Mouse (Mus musculus) CD4-positive, CD25-positive, alpha-beta regulatory T cell, adult 2 months (primary cell): ENCODE results near the gene Spata7.
"Not testable (repeated sequence)": the region's sequence is repeated elsewhere in the genome, so short reads cannot be mapped to it uniquely, and the experiment has no call there.

Experiments
- DNase-seq: peaks from one replicate; pipeline ENCODE4 v3.0.0-alpha.2; 2012; ENCODE audit warnings: low read depth, low spot score

Spata7 gene

DNA sequence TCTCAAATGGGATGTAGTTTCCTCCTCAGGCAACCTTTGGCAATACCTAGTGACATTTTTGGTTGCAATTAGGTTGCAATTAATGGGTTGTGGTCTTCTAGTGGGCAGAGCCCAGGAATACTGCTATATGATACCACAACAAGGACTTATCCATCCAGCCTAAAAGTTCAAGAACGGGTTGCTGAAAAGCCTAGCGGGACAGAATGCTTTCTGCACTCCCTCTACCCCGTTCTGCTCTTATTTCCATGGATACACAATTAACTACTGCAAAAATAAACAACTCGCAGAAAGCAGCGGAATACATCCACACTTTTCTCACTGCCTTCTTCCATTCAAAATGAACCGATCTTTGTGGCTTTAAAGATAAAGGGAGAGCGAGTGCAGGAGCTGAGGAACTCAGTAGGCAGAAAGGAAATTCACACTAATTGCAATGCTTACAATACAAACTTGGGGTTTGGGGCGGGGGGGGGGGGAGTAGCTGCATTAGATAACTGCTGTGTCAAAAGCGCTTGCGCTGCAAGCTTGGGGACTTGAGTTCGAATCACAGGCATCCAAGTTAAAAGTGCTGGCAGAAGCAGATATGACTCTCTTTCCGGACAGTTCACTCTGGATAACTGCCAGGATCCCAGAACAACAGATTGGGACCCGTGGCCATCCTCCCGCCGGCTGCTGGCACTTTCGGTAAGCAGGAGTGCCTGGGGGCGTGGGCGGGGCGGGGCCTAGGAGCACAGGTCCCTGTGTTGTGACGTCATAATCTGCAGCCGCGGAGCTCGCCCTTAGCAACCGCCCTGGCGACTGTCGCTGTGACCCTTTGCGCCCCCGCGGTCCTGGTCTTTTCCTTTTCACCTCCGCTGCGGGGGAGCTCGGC is at the start of gene Spata7:
Gene Spata7, plus strand, starts transcription at position 766 of the 868 bp plus-strand sequence.
- DNase-seq: peak; percentile 83

DNA sequence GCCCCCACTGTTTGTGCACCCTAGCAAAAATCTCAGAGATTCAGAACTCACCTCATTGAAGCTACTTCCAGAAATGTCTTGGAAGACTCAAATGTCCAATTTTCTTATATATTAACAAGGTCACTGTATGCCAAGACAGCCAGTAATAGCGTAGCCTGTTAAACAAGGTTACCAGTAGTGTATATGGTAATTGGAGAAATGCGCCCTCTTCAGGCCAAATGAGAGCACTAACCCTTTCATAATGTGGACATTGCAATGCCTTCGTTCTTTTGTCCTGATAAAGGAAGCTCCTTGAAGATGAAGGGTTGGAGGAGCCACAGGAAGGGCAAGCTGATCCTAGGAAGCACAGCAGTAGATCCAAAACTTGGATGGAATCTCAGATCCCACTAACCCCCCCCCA is 42.7 kb upstream of the Spata7 start:
- DNase-seq: peak; percentile 31

DNA sequence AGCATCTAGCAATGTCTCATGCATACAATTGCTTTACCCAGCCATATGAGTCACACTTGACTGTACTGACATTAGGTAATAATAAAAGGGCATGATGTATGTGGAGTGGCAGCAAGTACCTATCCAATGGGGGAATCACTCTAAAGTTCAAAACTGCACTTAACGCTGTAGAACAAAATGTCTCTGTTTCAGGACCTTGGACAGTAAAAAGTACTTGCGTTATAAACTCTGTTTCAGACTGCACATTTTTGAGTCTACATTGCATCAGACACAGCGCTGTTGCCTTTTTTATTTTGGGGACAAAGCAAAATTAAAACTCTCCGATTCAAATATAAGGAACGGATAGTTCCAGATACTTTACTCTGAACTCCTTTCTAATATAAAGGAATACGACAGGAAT is 39.4 kb upstream of the Spata7 start:
- DNase-seq: no peak

DNA sequence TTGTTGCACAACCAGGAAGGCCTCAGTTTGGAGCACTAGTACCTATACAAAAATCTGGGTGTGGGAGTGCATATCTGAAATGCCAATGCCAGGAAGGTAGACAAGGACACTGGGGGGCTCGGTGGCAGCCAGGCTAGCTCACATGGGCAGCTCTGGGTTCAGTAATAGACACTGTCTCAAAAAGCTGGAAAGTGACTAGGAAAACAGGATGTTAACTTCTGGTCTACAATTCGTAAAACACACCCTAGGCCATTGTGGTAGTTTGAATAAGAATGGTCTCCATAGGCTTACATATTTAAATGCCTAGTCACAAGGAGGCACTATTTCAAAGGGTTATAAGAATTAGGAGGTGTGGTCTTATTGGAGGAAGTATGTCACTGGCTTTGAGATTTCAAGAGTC is 36.9 kb upstream of the Spata7 start:
- no peak for DNase-seq

DNA sequence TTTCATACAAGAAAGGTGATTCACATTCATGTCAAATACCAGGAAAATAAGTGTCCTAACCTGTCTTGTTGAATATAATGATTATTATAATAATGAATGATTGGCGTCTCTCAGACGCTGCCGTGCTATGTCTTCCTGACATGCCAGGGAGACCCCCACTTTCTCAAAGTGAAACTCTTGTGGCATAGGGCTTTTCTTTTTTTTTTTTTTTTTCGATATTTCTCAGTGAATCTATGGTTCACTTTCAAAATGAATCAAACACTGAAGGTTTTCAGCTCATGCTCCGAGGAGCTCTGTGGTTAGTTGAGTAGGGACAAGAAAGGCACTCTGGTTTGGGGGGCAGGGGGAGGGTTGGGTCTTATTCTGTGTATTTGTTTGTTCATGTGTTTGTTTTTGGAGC is 27.1 kb upstream of the Spata7 start:
- DNase-seq: peak; percentile 47

DNA sequence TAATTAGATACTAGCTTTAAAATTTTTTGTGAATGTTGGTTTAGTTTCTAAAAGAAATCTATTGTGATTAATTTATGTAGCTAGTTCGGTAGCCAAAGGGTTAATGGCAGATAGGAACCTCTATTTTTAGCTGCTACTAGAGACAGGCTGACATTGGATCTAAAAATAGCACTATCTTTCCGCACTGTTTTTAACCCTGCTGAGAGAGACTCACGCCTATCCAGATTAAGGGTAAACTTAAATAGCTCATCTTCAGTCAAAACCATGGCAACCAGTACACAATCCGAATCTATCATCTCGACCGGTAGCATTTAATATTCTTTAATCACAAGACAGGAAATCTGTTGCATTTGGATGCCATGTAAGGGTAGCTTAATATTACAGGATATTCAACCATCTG is 25.8 kb upstream of the Spata7 start:
- DNase-seq: peak; percentile 41

DNA sequence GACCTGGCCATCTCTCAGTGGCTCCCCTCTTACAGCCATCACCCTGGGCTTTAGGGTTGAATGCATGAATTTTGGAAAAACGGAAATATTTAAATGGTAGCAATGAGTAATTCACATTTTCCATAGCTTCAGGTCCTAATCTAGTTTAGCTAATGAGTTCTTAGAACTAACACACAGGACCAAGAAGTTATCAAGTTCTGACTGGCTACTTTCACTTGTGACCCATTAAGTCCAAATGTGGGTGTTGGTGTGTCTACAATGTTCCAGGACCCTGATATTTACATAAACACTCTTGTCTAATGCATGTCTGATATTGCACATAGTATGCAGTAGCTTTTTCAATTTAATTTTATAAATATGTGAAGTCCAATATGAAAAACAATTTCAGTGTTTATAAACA is 22.7 kb upstream of the Spata7 start:
- no peak for DNase-seq

DNA sequence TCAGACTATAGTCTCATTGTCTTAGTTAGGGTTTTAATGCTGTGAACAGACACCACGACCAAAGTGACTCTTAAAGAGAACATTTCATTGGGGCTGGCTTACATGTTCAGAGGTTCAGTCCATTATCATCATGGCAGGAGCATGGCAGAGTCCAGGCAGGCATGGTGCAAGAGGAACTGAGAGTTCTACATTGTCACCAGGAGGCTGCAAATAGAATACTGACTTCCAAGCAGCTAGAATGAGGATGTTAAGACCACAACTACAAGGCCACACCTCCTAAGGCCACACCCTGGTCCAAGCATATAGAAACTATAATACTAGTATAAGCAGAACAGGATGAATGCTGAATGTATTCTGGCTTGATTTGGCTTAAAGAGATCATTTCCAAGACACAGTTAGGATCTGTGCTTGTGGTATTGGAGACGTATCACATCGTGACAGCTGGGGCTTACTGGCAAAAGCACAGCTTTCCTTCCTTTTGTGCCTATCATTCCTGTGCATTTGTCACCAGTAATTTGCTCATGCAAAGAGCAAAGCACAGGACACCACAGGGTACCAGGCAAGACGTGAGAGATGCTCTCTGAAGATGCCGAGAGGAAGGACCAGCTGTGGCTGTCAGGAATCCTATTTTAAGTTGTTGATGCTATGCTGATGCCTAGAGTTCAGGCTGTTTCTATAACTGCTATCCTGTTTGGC is 21.2 kb upstream of the Spata7 start:
- DNase-seq: no peak

DNA sequence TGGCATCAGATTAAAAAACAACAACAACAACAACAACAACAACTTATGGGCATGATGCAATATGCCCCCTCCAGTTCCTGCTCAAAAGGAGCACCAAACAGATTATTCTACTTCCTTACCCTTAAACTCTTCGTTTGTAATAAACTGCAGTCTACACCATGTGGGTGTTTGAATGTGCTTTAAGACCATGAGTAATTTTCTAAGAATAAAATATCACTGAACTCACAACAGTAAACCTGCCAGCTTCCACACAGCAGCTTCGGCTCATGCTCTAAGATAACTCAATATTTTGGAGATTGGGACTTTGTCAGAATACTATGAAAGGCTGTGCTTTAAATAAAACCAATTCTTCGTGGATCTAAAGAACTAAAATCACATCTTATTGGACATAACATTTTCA is 17.6 kb upstream of the Spata7 start:
- DNase-seq: no peak

DNA sequence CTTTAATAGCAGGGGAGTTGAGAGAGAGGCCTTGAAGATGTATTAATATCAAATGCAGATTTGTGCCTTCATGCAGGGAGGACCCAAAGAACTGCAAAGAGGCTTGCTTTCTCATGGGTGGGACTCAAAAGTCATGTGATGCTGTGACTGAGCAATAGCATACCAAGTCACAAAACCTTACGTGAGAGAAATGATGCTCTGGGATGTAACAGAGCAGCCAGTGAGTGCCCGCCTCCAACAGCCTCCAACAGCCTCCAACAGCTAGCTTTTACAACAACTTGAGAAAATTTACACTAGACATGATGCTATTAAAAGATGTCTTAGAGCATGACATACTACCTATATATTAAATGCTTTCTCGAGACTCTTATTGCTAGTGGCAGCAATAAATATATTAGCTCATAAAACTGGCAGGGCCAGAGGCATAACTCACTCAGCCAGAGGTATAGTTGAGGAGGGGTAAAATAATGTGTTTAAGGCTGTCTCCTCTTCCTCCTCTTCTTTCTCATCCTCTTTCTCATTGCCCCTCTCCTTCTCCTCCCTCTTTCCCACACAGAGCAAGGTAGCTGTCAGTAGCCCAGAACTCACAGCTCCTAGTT is 12.9 kb upstream of the Spata7 start:
- no peak for DNase-seq

DNA sequence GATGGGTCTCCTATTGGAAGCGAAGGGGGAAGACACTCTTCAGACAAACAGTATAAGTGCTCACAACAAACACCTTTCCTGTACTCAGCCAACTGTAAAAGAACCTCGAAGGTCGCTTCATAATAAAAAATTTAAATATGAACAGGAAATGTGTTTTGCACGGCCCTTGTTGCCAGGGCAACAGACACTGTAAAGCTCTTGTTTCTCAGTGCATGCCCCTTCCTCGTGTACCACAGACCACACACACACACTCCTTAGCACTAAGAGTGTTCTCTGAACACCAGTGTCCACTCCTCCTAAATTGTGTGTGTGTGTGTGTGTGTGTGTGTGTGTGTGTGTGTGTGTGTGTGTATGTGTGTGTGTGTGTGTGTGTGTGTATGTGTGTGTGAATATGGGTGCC is 12.2 kb upstream of the Spata7 start:
- DNase-seq: peak; percentile 48

DNA sequence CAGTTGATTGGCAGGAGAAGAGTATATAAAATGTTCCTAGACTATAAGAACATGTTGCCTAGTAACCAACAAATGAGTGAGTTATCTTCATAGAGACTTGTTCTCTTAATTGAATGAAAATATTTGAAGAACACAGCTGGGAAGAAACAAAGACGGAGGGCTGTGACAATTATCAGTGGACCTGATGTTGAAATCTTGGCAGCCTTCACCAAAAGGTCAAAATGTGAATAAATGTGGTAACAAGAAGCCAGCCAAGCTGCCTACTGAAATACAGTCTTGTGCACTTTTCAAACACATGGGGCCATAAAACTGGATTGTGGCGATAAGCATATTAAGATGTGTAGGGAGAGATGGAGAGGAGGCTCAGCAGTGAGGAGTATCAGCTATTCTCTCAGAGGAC is 8.5 kb upstream of the Spata7 start:
- DNase-seq: no peak

DNA sequence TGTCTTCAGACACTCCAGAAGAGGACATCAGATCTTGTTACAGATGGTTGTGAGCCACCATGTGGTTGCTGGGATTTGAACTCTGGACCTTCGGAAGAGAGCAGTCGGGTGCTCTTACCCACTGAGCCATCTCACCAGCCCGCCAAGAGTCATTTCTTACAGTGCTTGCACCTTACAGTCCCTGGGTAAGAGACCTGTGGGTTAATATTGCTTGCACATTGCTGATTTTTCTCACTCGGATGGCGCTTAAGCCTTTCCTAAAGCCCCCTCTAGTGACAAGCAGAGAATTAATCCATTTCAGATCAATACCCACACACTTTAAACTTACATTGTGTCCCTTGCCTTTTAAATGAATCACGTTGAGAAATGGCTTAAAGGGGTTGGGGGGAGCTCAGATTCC is 7.0 kb upstream of the Spata7 start:
- DNase-seq: peak; percentile 5

DNA sequence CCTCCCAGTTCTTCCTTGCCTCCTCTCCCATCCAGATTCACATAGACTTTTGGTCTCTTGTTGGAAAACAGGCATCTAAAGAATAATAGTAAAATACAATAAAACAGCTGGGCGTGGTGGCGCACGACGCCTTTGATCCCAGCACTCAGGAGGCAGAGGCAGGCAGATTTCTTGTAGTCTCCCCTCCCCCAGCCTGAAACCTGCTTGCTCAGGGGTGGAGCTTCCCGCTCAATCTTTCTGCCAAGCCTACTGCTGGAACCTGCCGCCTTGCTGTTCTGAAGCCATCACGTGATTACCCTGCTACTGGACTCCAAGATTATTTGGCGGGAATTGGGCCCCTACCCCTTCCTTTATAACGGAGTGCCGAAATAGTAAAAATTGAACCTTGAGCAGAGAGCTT is 4.7 kb upstream of the Spata7 start:
- DNase-seq: not testable (repeated sequence)

DNA sequence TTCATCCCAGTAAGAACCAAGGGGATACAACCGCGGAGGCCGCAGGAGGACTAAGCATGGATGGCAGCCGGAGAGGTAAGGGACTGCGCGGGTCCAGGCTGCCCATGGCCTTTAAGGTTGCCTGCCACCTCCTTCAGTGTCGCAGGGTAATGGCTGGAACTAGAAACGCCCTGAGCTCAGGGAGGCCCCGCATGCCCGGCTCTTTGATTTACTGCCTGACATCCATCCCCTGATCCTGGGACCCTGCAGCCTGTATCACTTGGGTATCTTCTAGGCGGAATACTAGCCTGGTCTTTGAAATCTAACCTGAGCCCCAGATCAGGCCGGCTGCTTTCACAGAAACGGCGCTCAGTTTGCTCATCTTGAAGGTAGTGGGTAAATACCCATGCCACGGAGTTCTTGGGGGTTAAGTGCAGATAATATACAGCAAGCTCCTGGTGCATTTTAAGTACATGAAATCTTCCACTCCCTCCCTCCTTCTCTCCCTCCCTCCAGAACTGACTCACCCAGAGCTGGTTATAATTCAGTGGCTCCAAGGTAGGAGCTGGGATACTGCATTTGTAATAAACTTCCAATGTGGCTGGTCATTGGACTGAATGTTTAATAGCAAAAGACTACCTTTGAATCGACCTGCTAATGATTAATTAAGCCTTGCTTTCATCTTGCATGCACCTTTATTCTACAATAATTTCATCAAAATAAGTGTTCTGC is 458 bp downstream of the Spata7 start:
- DNase-seq: no peak

DNA sequence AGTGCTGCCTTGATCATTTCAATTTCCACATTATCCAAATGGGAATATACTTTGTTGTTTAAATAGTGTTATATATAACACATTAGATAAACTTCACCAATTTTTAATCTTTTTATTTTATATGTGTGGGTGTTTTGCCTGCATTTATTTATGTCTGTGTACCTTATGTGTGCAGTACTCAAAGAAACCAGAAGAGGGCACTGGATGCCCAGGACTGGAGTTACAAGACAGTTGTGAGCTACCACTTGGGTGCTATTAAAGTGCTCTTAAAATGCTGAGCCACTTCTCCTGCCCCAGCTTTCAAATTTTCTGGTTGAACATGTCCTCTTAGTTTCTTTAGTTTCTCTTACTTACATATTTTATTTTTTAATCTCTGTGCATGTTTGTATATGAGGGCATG is 16.9 kb downstream of the Spata7 start:
- no peak for DNase-seq

DNA sequence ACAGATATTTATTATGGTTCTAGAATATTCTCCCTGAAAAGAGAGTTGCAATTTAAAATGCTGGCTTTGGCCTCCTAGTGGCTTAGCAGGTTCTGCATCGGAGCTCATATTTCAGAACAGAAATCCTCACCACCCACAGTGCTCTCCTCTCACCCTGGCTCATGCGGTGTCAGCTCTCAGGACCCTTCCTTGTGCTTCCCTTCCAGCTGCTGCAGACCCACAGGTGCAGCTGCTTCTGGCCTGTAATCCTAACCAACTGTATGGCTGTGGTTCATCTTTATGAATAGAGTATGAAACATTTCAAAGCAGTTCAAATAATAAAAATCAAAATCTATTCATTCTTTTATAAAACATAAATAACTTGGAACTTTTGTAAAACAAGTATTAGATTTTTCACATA is 28.9 kb downstream of the Spata7 start:
- DNase-seq: no peak

DNA sequence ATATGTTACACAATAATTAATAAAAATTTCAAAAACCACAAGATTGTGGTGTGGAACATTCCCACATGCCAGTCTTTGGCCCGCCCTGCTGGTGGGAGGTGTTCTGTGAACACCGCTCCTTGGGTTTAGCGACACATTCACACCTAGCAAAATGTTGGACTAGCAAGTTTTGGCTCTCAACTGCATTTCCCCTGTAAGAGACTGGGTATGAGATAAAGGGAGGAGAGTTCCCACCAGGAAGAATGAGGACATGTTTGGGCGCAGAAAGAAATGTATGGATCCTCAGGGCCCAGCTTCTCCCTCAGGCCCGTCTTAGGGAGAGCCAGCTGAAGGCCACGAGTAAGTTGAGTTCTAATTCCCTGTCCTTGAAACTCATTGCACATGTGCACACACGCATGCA is 34.7 kb downstream of the Spata7 start:
- DNase-seq: no peak

DNA sequence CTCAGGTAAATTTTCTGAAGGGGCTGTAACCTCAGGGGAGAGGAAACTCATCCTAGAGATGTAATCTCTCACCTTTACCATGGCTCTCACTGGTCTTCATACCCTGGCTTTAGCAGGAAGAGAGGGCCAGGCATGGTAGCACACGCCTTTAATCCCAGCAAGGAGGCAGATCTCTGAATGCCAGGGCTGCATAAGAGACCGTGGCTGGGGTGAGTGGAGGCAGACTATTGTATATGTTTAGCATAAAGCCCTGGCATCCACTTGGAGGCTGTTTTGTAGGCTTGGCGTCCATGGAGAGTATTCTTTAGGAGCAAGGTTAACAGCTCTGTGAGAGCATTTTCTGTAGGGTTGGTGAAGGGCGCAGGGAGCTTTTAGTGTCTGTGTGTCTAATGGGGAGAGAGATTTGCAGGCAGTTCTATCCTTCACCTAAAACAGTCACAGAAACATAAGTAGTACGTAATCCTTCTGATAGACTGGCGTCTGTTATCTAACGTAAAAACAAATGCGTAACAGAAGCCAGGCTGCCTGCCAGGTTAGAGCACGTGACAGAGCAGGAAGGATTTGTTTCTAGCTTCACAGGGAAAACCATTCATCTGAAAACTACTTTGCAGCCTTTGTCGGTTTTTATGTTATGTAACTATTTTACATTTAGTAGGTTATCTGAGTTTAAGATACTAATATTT is 40.3 kb downstream of the Spata7 start:
- no peak for DNase-seq

DNA sequence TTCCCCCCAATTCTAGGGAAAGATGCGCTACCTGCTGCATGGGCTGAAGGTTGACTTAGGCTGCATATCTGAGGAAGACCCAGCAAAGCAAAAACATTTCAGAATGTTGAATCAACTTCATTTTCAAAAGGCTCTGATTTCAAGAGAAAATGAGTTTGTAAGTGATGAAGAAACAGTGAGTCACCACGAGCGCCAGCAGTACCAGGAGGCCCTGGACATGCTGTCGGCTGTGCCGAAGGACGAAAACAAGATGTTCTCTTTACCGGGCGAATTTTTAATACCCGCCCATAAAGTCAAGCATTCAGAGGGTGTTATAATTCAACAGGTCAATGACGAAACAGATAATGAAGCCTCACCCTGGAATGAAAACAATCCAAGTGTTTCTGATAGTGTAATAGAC is 41.1 kb downstream of the Spata7 start:
- no peak for DNase-seq

DNA sequence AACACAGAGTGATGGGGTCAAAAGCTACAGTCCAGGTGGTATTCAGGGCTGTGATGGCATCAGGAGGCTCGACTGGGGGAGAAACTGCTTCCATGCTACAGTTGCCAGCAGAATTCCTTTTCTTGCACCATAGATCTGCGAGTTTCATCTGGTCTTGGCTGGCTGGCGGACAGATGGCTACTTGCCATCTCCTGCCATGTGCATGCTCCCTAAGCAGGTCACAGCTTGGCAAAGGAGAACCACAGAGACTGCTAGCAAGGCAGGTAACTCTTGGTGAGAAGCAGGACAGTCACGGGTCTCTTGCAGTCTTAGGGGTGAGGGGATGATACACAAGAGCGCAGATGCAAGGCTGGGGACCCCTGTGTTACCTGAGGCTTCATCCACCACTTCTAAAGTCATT is 41.9 kb downstream of the Spata7 start:
- DNase-seq: no peak

DNA sequence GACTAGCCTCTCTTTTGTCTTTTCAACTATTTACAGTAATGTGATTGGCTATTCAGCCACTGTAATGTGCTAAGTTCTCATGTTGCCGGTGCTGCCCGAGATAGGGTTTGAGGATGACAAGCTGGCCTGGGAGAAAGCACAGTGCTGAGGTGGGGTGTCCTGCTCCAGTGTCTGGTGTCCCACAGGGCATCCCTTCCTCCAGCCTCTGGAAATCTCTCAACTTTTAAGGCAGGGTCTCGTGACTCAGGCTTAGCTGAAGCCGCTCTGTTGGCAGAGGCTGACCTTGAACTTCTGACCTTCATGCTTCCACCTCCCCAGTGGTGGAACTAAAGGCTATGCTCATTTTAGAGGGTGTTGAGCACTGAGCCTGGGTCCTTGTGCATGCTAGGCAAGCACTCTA is 42.5 kb downstream of the Spata7 start:
- no peak for DNase-seq
